Mouse (Mus musculus) mesoderm, embryonic 11.5 days (tissue): ENCODE data around the gene Tmem115.
A peak's percentile ranks its signal among the peaks of the same experiment; 100 is the strongest.

Experiments used
- DNase-seq: peaks from one replicate; pipeline ENCODE4 v3.0.0-alpha.2; 2012; ENCODE audit warnings: low read depth, low spot score

Gene Tmem115

DNA sequence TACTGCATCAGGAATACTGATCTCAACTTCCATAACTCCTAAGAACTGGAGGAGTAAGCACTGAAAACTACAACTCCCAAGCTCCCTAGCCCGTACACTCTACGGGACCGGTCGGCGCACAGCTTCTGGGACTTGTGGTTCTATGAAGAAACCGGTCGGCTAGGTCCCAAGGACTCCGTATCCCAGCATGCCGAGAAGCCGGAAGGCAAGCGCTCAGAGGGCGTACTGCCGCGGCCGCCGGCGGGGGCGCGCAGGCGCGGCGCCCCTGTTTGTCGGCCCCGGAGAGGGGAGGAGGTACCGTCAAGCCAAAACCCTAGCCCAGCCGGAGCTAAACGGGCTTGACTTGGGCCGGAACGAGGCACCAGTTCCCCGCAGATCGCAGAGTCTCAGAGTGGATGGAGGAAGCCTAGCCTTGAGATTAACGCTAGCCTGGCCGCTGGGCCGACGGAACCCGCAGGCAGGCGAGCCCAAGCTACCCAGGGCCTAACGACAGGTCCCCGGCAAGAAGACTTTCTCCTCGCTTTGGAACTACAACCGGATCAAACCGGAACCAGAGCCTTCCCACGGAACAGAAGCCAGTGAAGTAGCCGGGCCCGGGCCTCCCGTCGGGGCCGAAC lies at the start of gene Tmem115:
Gene Tmem115 (plus strand): TSS at position 155 of the 617 bp plus-strand sequence.
- DNase-seq, result peak; percentile 96

DNA sequence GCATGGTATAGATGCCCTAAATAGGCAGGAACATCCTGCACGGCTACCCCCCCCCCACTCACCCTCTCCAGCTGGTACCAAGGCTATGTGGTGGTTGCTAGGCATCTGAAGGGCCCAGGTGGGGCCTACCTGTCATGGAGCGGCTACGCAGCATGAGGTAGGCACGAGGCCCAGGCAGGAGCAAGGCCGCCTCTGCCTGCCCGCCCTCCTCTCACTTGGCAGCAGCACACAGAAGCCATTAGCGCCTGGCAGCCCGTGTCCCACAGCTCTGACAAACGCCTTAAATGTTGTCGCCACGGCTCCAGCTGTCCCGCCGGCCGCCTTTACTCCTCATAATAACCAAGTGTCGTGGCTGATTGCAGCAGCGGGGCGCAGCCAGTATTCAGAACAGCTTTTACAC lies 49.4 kb upstream of the Tmem115 start:
- DNase-seq, result no peak

DNA sequence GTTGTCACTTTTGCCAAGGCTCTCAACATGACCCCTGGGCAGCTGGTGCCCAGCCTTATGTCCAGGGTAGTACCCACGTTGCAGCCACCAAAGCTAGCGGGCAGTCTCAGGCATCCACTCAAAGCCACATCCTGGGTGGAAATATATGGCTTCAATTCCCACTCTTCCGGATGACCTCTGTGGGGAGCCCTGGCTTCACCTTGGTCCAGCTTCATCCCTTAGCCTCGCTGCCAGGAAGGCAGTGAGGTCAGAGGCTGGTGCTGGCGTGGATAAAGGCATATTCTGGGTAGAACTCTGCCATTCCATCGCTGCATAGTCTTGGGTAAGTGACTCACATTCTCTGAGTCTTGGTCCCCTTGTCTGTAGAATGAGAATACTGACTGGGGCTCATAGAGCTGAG lies 49.0 kb upstream of the Tmem115 start:
- no peak for DNase-seq

DNA sequence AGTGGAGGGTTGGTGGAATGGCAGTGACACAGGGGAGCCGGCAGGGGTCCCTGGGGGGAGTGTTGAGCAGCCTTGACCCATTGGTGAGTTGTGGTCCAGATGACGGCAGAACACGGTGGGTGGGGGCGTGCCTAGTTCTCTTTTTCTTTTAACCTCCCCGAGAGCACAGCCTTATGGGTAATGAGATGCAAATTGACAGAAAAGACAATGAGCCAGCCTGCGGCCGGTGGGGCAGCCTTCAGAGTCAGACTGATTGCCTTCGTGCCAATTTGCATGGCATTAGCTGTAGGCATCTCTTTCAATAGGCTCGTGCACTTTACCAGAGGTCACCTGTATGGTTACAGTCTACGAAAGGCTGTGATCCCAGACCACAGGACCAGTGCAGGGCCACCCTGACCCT lies 47.7 kb upstream of the Tmem115 start:
- DNase-seq, result no peak

DNA sequence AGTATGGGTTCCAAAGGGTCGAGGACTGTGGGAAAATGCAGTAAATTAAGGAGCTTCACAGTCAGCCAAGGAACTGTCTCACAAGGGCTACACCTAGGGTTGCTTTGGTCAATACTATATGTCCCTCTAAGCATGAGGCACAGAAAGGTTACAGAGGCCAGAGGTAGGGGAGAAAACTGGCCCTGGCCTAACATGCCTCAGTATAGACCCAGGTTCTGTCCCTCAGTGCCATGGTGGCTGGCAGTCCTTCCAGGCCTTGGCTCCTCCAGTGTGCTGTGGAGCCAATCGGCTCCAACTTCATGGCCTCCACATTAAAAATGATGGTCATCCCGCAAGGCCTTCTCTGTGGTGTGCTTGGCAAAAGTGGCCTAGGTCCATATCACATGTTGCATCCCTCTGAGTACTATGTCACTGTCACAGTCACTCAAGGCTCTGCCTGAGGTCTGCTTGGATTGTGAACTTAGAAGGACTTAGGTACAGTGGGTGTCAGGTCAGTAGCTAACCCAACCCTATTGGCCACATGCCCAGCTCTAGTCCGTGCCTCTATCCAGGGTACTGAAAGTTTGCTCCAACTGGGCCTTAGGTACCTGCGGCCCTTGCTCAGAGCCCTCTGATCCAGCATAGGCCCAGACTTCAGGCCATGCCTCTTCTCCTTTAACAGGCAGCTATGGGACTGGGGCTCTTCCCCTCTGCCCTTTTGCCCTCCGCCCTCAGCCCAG lies 47.1 kb upstream of the Tmem115 start:
- DNase-seq, result peak; percentile 68

DNA sequence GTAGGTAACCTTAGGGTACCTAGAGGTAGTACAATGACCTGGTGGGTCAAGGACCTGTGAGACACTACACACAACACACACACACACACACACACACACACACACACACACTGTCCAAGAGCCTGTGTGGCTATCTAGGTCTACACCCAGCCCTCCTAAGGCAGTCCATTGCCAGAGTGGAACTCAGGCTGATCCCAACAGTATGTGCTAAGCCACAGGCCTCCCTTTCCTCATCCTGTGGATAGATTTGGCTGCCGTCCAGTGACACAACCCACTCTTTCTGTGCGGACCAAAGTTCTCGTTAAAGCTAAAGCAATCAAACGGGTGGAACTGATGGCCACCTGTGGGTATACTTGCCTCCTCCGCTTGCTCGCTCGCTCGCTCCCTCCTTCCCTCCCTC lies 43.6 kb upstream of the Tmem115 start:
- no peak for DNase-seq

- DNase-seq, result no peak
Measured at GRCm38 (mm10) chr9:107490625-107491024, 43.1 kb upstream of the Tmem115 start.

- no peak for DNase-seq
Measured at GRCm38 (mm10) chr9:107493511-107493910, 40.2 kb upstream of the Tmem115 start.

DNA sequence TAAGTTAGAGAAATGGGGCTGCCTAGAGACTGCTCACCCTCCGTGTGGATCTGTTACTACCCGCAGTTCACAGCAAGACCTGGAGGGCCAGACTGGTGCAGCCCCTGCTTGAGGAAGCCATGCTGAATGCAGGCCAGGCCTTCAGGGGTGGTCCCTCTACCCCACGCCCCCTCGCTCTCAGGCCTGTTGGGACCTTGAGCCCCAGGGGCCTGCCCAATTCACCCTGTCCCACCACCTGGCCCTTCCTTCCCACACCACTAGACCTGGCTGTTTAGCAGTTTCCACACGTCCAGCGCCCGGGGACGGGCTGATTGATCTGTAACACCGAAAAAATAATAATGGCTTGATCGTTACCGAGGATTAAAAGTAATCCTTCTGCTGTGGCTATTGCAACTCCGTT lies 39.5 kb upstream of the Tmem115 start:
- DNase-seq, result no peak

DNA sequence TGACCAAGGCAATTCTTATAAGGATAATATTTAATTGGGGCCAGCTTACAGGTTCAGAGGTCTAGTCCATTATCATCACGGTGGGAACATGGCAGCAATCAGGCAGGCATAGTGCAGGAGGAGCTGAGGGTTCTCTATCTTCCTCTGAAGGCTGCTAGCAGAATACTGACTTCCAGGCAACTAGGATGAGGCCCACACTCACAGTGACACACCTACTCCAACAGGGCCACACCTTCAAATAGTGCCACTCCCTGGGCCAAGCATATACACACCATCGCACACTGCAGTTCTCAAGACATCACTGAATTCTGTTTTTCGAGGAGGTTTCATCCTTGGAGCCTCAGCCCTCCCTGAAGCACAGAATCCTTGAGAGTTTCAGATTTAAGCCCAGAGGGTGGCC lies 37.4 kb upstream of the Tmem115 start:
- DNase-seq, result no peak

- no peak for DNase-seq
Measured at GRCm38 (mm10) chr9:107500708-107501286, 32.9 kb upstream of the Tmem115 start.

GRCm38 (mm10) chr9:107502131-107502846 lies 31.5 kb upstream of the Tmem115 start:
- no peak for DNase-seq

- no peak for DNase-seq
Measured at GRCm38 (mm10) chr9:107504662-107505537, 28.8 kb upstream of the Tmem115 start.

DNA sequence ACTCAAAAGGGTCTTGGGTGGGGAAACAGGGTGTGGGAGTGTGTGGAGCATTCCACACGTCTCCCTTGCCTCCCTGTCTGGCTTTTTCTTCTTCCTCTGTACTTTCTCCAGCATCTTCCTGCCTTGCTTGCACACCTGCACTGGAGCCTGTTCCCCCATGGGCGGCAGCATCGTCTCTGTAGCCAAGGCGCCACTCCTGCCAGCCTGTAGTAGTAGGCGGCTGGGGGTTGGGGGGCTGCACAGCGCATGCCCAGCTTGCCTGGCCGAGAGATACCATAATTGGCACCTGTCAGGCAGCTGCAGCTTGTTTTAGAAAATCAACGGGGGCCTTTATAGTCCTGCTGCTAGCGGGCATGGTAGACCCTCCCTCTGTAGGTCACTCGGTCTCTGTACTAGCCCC lies 25.5 kb upstream of the Tmem115 start:
- DNase-seq, result no peak

DNA sequence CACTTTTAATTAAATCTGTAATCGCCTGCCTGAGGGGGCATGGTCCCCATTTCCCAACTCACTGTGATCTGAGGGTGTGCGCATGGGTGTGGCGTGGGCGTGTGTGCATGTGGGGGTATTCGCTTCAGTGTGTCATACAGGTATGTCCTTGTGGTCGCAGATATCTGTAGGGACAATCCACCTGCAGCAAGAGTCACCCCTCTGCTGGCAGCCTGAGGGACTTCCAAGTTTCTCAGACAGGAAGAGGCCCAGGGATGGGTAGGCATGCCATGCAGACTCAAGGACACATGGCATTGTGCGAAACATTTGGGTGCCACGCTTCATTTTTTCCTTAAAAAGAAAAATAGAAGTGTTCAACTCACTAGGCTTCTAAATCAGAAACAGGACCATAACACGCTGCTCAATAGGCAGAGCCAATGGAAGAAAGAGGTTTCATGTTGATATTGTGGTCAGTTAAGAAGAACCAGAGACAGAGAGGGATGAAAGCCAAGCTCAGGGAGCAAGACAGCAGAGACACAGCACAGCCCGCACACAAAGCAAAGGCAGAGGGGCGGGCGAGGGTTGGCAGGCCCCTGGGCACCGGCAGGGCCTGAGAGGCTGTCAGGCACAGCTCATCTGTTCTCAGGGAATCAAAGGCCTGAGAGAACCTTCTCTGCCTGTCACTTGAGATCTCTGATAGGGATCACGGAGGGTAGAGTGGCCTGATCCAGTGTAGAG lies 23.2 kb upstream of the Tmem115 start:
- no peak for DNase-seq

DNA sequence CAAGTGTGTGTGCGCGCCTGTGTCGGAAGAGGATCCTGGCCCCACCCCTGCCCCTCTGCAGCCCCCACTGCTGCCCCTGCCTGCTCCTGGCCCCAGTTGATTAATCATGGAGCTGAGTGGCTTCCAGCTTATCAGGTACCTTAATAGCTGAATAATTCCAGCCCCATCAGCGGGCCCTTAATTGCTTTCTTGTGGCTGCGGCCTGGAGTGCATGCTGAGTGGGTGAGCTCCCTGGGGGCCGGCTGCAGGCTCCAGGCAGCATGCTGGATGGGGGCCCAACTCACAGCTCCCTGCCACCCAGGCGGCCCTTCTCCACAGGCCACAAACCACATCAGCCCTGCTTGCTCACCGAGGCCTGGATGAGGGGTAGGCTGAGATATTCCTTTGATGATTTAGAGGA lies 22.3 kb upstream of the Tmem115 start:
- no peak for DNase-seq

- DNase-seq, result no peak
Measured at GRCm38 (mm10) chr9:107512326-107512725, 21.4 kb upstream of the Tmem115 start.

GRCm38 (mm10) chr9:107514303-107514955 lies 19.3 kb upstream of the Tmem115 start:
- peak; percentile 88 for DNase-seq

DNA sequence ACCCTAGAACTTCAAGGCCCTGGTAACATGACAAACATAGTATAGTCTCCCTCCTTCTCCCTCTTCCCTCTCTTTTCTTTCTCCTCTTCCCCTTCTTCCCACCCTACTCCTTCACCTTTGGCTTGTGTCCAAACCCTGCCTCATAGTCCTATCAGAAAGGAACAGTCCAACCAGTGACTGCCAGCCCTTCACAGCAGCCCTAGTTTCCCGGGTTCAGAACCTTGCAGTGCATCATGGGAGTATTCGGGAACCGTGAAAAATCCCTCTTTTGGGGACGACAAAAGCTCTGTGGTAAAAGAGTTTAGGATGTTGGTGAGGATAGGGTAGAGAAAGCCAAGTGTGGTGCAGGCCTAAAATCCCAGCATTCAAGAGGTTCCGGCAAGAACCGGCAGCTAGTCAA lies 13.4 kb upstream of the Tmem115 start:
- DNase-seq, result no peak

DNA sequence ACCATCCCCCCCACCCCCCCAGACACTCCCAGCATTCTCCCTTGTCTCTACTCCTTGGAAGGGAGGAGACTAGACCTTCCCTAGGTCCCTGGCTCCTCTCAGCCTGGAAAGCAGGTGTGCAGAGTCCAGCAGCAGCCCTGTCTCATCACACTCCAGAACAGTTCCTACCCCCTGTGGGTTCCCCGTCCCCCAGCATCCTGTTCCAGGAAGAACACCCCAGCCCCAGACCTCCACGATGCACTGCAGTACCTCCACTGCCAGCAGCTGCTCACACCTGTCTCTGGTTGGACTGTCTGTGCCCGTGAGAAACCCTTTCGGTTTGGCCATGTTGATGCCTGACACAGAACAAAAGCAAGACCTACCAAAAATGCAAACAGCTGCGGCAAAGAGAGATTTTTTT lies 12.6 kb upstream of the Tmem115 start:
- DNase-seq, result no peak
